Mouse (Mus musculus) forebrain, embryonic 15.5 days (tissue): ENCODE results near the gene Nt5dc1. TPM values are rescaled to one million over a fixed set of nuclear protein-coding genes. Genes with fewer than 3 reads are reported as not detected.
"Not testable (repeated sequence)": the region's sequence is repeated elsewhere in the genome, so short reads cannot be mapped to it uniquely, and the experiment has no call there.

ENCODE experiments used
- ATAC-seq: fragments of 200-750 bp; cut with Nextera tagmentation; replicated peaks from 2 replicates; pipeline ENCODE4 v1.8.0; 2017; ENCODE audit warnings: mild to moderate bottlenecking, moderate TSS enrichment, moderate library complexity
- H3K27ac ChIP-seq: fragments of 300-500 bp; sonication (generic); replicated peaks from 2 replicates; pipeline ENCODE4 v1.5.1; 2015; ENCODE audit warnings: mild to moderate bottlenecking, inconsistent platforms
- H3K27me3 ChIP-seq: fragments of 300-500 bp; sonication (generic); 2 replicates; pipeline ENCODE4 v1.6.1; 2015; ENCODE audit warnings: inconsistent platforms
- H3K36me3 ChIP-seq: fragments of 300-500 bp; sonication (generic); 2 replicates; pipeline ENCODE4 v1.6.1; 2015; ENCODE audit warnings: mild to moderate bottlenecking, inconsistent platforms
- H3K4me1 ChIP-seq: fragments of 300-500 bp; sonication (generic); 2 replicates; pipeline ENCODE4 v1.6.1; 2015; ENCODE audit warnings: inconsistent platforms
- H3K4me2 ChIP-seq: fragments of 300-500 bp; sonication (generic); replicated peaks from 2 replicates; pipeline ENCODE4 v1.6.1; 2015; ENCODE audit warnings: mild to moderate bottlenecking, inconsistent platforms
- H3K4me3 ChIP-seq: fragments of 300-500 bp; sonication (generic); 2 replicates; pipeline ENCODE4 v1.5.1; 2015; ENCODE audit warnings: mild to moderate bottlenecking, inconsistent platforms
- H3K9ac ChIP-seq: fragments of 300-500 bp; sonication (generic); replicated peaks from 2 replicates; pipeline ENCODE4 v1.6.1; 2015; ENCODE audit warnings: mild to moderate bottlenecking, inconsistent platforms
- H3K9me3 ChIP-seq: fragments of 300-500 bp; sonication (generic); 2 replicates; pipeline ENCODE4 v1.6.1; 2016; ENCODE audit warnings: inconsistent platforms
- WGBS: fragments of 180-500 bp; shearing (Covaris S2); methylation state at CpG from one replicate; pipeline ENCODE4 v1.1.7; 2015; ENCODE audit warnings: mixed read lengths; 5-methylcytosine and 5-hydroxymethylcytosine counted together
- polyA plus RNA-seq: library from polyadenylated mRNA; unstranded; fragments of >200 nt; fragmentation: Nextera tagmentation; extraction: Ambion mirVana; gene quantifications from 2 replicates; pipeline ENCODE4 v1.2.1, GENCODE M21; 2015

Nt5dc1 gene
- polyA plus RNA-seq, result 1.7 and 2.4 TPM in 2 replicates

- peak; percentile 98 for ATAC-seq
- Histone ChIP-seq H3K4me3 (peak within 1 kb of the TSS; percentile 67), H3K9me3 (no peaks in the 10 kb centered on the region), H3K9ac (peak within 1 kb of the TSS; percentile 69), H3K27ac (0 out of 2 replicates have a peak within 1 kb of the TSS, but pooled peaks have one; percentile 35), H3K4me1 (peaks cover 2% of the 10 kb centered on the region; the same call in 1 of the 2 replicates), H3K4me2 (peak within 1 kb of the TSS; percentile 68), H3K36me3 (no peaks in the 10 kb centered on the region), H3K27me3 (no peaks in the 10 kb centered on the region)
- under 1% methylated on average over 49 of the region's 49 CpGs for WGBS
Observed at GRCm38 (mm10) chr10:34418204-34418756, at the start of gene Nt5dc1. Gene Nt5dc1, minus strand, starts transcription at chr10:34418552.

- Histone ChIP-seq H3K9ac (no peak overlapping the region), H3K27me3 (no peaks in the 10 kb centered on the region), H3K9me3 (no peaks in the 10 kb centered on the region), H3K27ac (no peak overlapping the region), H3K4me1 (no peaks in the 10 kb centered on the region), H3K4me3 (no peak overlapping the region), H3K4me2 (no peak overlapping the region), H3K36me3 (no peaks in the 10 kb centered on the region)
- no peak for ATAC-seq
- 88% methylated on average over 4 of the region's 4 CpGs for WGBS
Observed at GRCm38 (mm10) chr10:34464321-34464720, 46.0 kb upstream of the Nt5dc1 start.

DNA sequence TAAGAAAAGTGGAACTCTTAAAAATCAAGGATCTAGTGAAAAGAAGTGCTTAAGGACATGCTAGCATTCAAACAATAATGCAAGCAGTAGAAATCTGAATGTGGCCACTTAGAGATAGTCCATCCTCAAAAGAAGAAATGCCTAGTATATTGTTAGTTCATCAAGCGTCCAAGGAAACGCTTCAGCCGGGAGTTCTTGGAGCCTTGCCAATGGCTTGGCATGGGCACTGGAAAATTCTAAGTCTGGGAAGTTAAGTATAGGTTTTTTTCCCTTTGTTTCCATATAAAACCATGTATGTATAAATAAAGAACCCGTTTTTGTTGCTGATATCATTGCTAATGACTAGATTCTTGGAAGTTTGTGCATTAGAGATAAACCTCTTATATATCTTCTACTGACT is 43.1 kb upstream of the Nt5dc1 start:
- no peak for ATAC-seq
- H3K9me3 ChIP-seq, result no peaks in the 10 kb centered on the region
- H3K36me3 ChIP-seq, result no peaks in the 10 kb centered on the region
- H3K4me3 ChIP-seq, result no peak overlapping the region
- no peak overlapping the region for H3K4me2 ChIP-seq
- no peak overlapping the region for H3K27ac ChIP-seq
- H3K9ac ChIP-seq, result no peak overlapping the region
- no peaks in the 10 kb centered on the region for H3K4me1 ChIP-seq
- 30% methylated on average over 4 of the region's 4 CpGs for WGBS
- no peaks in the 10 kb centered on the region for H3K27me3 ChIP-seq

DNA sequence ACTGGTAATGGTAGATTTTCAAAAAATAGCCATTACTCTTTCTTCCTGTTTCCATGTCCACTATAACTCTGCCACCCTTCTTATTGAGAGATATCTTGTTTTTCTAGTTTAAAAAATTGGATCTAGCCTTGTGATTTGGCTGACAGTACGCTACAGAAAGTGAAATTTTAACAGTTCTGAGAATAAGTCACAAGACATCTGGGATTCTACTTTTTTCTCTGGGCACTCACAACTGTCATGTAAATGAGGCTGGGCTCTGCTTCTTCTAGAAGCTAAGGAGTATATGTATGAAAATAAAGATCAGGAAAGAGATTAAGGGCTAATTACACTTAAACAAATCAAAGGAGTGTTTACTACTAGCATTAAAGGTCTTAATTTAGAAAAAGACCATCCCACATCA is 31.1 kb upstream of the Nt5dc1 start:
- Histone ChIP-seq H3K9me3 (no peaks in the 10 kb centered on the region), H3K27ac (no peak overlapping the region), H3K4me2 (no peak overlapping the region), H3K4me3 (no peak overlapping the region), H3K27me3 (no peaks in the 10 kb centered on the region), H3K9ac (no peak overlapping the region), H3K4me1 (no peaks in the 10 kb centered on the region), H3K36me3 (no peaks in the 10 kb centered on the region)
- 62% methylated on average over 1 of the region's 1 CpGs for WGBS
- ATAC-seq, result no peak

GRCm38 (mm10) chr10:34434191-34434590 is 15.8 kb upstream of the Nt5dc1 start:
- not testable (repeated sequence) for H3K9ac ChIP-seq, H3K4me1 ChIP-seq, ATAC-seq, H3K27ac ChIP-seq, H3K36me3 ChIP-seq, H3K9me3 ChIP-seq, H3K27me3 ChIP-seq, H3K4me2 ChIP-seq, H3K4me3 ChIP-seq
- 96% methylated on average over 8 of the region's 14 CpGs for WGBS

DNA sequence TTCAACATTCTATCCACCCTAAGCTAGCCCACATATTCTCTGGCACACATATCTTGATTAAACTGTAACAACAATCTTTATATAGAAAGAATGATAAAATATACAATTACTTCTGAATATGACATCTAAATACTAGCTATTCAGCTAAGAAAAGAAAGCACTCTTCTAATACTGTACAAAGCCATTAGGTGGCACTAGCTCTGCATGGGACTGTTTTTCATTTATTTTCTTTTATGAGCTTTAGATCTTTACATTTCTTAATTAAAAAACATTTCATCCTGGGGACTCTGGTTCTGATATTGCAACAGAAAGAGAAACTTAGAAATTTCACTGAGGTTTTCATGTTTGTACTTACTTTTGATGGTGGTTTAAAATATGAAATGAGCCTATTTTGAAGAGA is 13.4 kb upstream of the Nt5dc1 start:
- H3K27me3 ChIP-seq, result no peaks in the 10 kb centered on the region
- no peak overlapping the region for H3K27ac ChIP-seq
- H3K9ac ChIP-seq, result no peak overlapping the region
- no peaks in the 10 kb centered on the region for H3K4me1 ChIP-seq
- H3K4me3 ChIP-seq, result no peak overlapping the region
- H3K9me3 ChIP-seq, result no peaks in the 10 kb centered on the region
- no peak overlapping the region for H3K4me2 ChIP-seq
- 0 out of 2 replicates have a peak, but pooled peaks have one; percentile 58 for ATAC-seq
- no peaks in the 10 kb centered on the region for H3K36me3 ChIP-seq

GRCm38 (mm10) chr10:34418794-34419193 is 442 bp upstream of the Nt5dc1 start:
- H3K4me1 ChIP-seq, H3K27ac ChIP-seq, H3K9me3 ChIP-seq, ATAC-seq, H3K36me3 ChIP-seq, H3K27me3 ChIP-seq: not testable (repeated sequence)
- peak overlapping the region; percentile 67 for H3K4me3 ChIP-seq
- WGBS, result 79% methylated on average over 4 of the region's 4 CpGs
- peak overlapping the region; percentile 69 for H3K9ac ChIP-seq
- peak overlapping the region; percentile 68 for H3K4me2 ChIP-seq

DNA sequence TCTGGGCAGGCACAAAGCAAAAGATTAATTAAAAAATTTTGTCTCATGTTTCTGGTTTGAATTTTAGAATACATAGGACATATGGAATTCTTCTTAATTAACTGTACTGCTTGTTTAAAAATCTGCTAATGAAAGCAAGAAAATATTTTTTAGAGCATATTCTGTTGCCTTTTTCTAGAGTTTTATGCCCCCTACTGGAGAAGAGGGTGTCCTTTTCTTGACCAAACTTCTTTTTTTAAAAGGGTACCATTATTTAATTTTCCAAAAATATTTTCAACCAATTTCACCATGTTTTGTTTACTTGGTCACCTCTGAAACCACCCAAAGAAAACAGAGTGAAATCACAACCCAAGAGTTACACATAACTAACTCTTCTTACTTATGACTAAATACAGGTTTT is 19.1 kb downstream of the Nt5dc1 start:
- Histone ChIP-seq H3K36me3 (no peaks in the 10 kb centered on the region), H3K4me2 (no peak overlapping the region), H3K4me1 (0 out of 2 replicates have a peak, but pooled peaks cover 3% of the 10 kb centered on the region), H3K27me3 (no peaks in the 10 kb centered on the region), H3K4me3 (no peak overlapping the region), H3K9me3 (no peaks in the 10 kb centered on the region), H3K9ac (no peak overlapping the region), H3K27ac (no peak overlapping the region)
- ATAC-seq, result no peak

DNA sequence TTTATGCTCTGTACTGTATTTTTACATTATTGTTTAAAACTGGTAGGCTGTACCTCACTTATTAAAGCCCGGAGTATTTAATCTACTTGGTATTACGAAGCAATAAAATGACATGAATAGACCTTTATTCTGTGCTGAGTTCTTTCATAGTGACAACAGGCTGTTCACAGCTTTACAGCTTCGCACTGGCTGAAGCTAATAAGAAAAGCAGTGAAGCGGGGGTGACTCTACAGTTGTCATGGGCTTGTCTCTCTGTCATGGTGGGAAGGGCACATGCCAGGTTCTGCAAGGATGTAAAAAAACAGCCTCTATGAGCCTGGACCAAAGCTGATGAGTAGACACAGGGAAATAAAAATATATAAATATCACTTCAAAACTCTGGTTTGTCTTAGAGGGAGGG is 21.4 kb downstream of the Nt5dc1 start:
- ATAC-seq, result no peak
- Histone ChIP-seq H3K4me2 (no peak overlapping the region), H3K4me1 (0 out of 2 replicates have a peak, but pooled peaks cover 3% of the 10 kb centered on the region), H3K4me3 (no peak overlapping the region), H3K27ac (no peak overlapping the region), H3K9me3 (no peaks in the 10 kb centered on the region), H3K36me3 (no peaks in the 10 kb centered on the region), H3K9ac (no peak overlapping the region), H3K27me3 (no peaks in the 10 kb centered on the region)
- 19% methylated on average over 4 of the region's 4 CpGs for WGBS

GRCm38 (mm10) chr10:34389681-34390080 is 28.7 kb downstream of the Nt5dc1 start, which contains the start of gene Col10a1:
Gene Col10a1, plus strand, starts transcription at chr10:34389981.
- Histone ChIP-seq H3K4me3 (no peak within 1 kb of the TSS), H3K27me3 (no peaks in the 10 kb centered on the region), H3K4me1 (no peaks in the 10 kb centered on the region), H3K27ac (no peak within 1 kb of the TSS), H3K4me2 (no peak within 1 kb of the TSS), H3K36me3 (no peaks in the 10 kb centered on the region), H3K9me3 (no peaks in the 10 kb centered on the region), H3K9ac (no peak within 1 kb of the TSS)
- WGBS, result 41% methylated on average over 8 of the region's 8 CpGs
- ATAC-seq, result no peak

- Histone ChIP-seq H3K27me3 (no peaks in the 10 kb centered on the region), H3K4me3 (no peak overlapping the region), H3K36me3 (no peaks in the 10 kb centered on the region), H3K9ac (no peak overlapping the region), H3K27ac (no peak overlapping the region), H3K4me2 (no peak overlapping the region), H3K4me1 (no peaks in the 10 kb centered on the region), H3K9me3 (no peaks in the 10 kb centered on the region)
- no peak for ATAC-seq
- WGBS, result 84% methylated on average over 5 of the region's 5 CpGs
Observed at GRCm38 (mm10) chr10:34385636-34386035, 32.7 kb downstream of the Nt5dc1 start.

GRCm38 (mm10) chr10:34373332-34373731 is 45.0 kb downstream of the Nt5dc1 start:
- 92% methylated on average over 7 of the region's 7 CpGs for WGBS
- no peak overlapping the region for H3K4me2 ChIP-seq

GRCm38 (mm10) chr10:34368138-34368537 is 50.2 kb downstream of the Nt5dc1 start:
- H3K27me3 ChIP-seq, result no peaks in the 10 kb centered on the region
- ATAC-seq, result no peak
- no peaks in the 10 kb centered on the region for H3K4me1 ChIP-seq
- no peak overlapping the region for H3K4me3 ChIP-seq
- H3K27ac ChIP-seq, result no peak overlapping the region
- H3K9me3 ChIP-seq, result no peaks in the 10 kb centered on the region
- no peaks in the 10 kb centered on the region for H3K36me3 ChIP-seq
- H3K9ac ChIP-seq, result no peak overlapping the region
- no peak overlapping the region for H3K4me2 ChIP-seq
- 67% methylated on average over 5 of the region's 5 CpGs for WGBS

More at GRCm38 (mm10) chr10:34373332-34373731, 45.0 kb downstream of the Nt5dc1 start:
- Histone ChIP-seq H3K27ac (no peak overlapping the region), H3K9me3 (no peaks in the 10 kb centered on the region), H3K4me3 (no peak overlapping the region), H3K9ac (no peak overlapping the region), H3K27me3 (no peaks in the 10 kb centered on the region), H3K36me3 (no peaks in the 10 kb centered on the region), H3K4me1 (no peaks in the 10 kb centered on the region)
- no peak for ATAC-seq
